Mouse (Mus musculus): ENCODE results near the gene Lama2. TPM values are rescaled to one million over a fixed set of nuclear protein-coding genes. Genes with fewer than 3 reads are reported as not detected.
A peak's percentile ranks its signal among the peaks of the same experiment; 100 is the strongest.
"Not testable (repeated sequence)": the region's sequence is repeated elsewhere in the genome, so short reads cannot be mapped to it uniquely, and the experiment has no call there.

The Lama2 gene
- total and polyA plus RNA-seq, 3 experiments = not detected

DNA sequence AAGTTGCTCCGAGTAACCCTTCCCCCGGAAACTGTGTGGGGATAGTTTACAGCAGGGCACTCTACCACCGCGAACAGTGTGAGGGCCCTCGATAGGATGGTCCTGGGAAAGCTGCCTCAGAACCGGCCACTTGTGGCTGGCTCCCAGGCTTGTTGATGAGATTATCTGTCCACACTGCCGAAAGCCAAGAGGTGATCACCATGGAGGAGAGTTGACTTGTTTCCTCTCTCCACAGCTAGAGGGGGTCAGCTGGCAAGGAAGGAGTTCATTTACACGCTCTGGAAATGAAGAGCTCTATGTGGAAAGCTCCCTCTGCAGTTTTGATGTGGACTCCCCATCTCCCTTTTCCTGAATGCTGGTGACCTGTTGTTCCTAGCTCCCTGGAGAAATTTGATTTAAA is 669.9 kb downstream of the Lama2 start:
- Histone ChIP-seq H3K9me3 (replicated peaks; ENCODE audit: insufficient read depth, low read length) (no peaks in the 10 kb centered on the region), H3K4me3 (ENCODE audit: control insufficient read depth in 1 of 2, insufficient read depth in 1 of 2, low read depth in 2 of 2, low read length in 2 of 2) (peak overlapping the region; percentile 61 to 72), H3K79me2 (ENCODE audit: control insufficient read depth, insufficient read depth, low read length, poor library complexity) (no peaks in the 10 kb centered on the region), H3K27me3 (ENCODE audit: control insufficient read depth in 1 of 2, insufficient read depth in 2 of 2, low read length in 2 of 2) (no peaks in the 10 kb centered on the region), H3K27ac (ENCODE audit: control insufficient read depth, low read depth, low read length) (no peak overlapping the region), H3K36me3 (ENCODE audit: control insufficient read depth in 1 of 2, insufficient read depth in 2 of 2, low read length in 2 of 2) (peaks cover 0 to 5% of the 10 kb centered on the region in 2 experiments; a peak in 2 of 4 replicates), H3K4me1 (ENCODE audit: control insufficient read depth in 1 of 2, insufficient read depth in 2 of 2, low read length in 2 of 2) (peaks cover 0 to 5% of the 10 kb centered on the region in 2 experiments; a peak in 2 of 4 replicates), H3K9ac (ENCODE audit: control insufficient read depth, low read depth, low read length, poor library complexity, severe bottlenecking) (peak overlapping the region; percentile 49)
- TF ChIP-seq SIN3A (IDR thresholded peaks at IDR 0.05; ENCODE audit: low read length) (0 out of 2 replicates have a peak, but pooled peaks have one; percentile 6), CTCF (IDR thresholded peaks at IDR 0.05 in 2 of 3, conservative IDR thresholded peaks at IDR 0.05 in 1 of 3; ENCODE audit: control insufficient read depth in 1 of 3, insufficient read depth in 1 of 3, low read depth in 2 of 3, low read length in 3 of 3, poor library complexity in 1 of 3, severe bottlenecking in 1 of 3) (peak in 2 of 3 experiments; percentile 18 to 49; a peak in 3 of 6 replicates), SMC3 (IDR thresholded peaks at IDR 0.05; ENCODE audit: low read depth, low read length) (peak; percentile 19), MYB (IDR thresholded peaks at IDR 0.05; ENCODE audit: low read depth, low read length) (no peak), RAD21 (IDR thresholded peaks at IDR 0.05; ENCODE audit: low read depth, low read length) (peak; percentile 27)
- peak; percentile 52 for DNase-seq (ENCODE audit: low read depth, low spot score)

DNA sequence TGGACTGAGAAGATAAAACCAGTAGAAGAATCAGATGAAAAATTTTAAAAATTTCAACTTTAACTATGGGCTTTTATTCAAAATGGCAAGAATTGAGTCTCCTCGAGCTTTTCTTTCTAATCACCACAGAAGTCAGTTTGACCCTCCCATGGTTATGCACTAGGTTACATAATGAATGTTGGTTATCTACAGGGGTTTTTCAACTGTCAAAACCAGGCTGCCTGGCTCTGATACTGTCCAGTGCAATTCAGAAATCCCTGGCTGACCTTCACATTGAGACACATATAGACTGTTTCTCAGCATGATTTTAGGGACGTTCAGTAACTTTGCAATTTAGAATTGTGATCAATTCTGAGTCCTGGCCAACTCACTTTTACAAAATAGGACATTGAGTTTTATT is 671.2 kb downstream of the Lama2 start:
- H3K9ac ChIP-seq (ENCODE audit: control insufficient read depth, low read depth, low read length, poor library complexity, severe bottlenecking) = no peak overlapping the region

DNA sequence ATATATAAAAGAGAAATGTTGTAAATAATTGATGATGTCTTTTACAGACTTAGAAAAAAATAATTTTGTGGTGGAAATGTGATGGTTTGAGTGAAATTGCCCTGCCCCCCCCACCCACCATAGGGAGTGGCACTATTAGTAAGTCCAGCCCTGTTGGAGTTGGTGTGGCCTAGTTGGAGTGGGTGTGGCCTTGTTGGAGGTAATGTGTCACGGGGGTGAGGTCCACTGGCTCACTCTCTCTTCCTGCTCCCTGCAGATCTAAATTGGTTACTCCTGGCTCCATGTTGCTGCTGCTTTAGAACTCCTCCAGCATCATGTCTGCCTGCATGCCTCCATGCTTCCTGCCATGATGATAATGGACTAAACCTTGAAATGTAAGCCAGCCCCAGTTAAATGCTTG is 680.0 kb downstream of the Lama2 start:
- no peaks in the 10 kb centered on the region for H3K79me2 ChIP-seq (ENCODE audit: control insufficient read depth, insufficient read depth, low read length, poor library complexity)
- no peak overlapping the region for H3K27ac ChIP-seq (ENCODE audit: control insufficient read depth, low read depth, low read length)
- no peaks in the 10 kb centered on the region for H3K36me3 ChIP-seq (ENCODE audit: control insufficient read depth in 1 of 2, insufficient read depth in 2 of 2, low read length in 2 of 2)
- no peak for DNase-seq (ENCODE audit: low read depth, low spot score)
- no peak for TF ChIP-seq TBP (IDR thresholded peaks at IDR 0.05; ENCODE audit: low read depth, low read length)
- TF ChIP-seq BHLHE40 (IDR thresholded peaks at IDR 0.05; ENCODE audit: borderline replicate concordance, low read depth, low read length) = no peak
- TF ChIP-seq ZNF384 (IDR thresholded peaks at IDR 0.05; ENCODE audit: low read depth, low read length) = no peak
- TF ChIP-seq MEF2A (IDR thresholded peaks at IDR 0.05; ENCODE audit: extremely low read depth, insufficient replicate concordance, low read depth, low read length, poor library complexity, severe bottlenecking) = no peak
- no peak for TF ChIP-seq GATA1 (IDR thresholded peaks at IDR 0.05; ENCODE audit: low read depth, low read length)
- TF ChIP-seq SMC3 (IDR thresholded peaks at IDR 0.05; ENCODE audit: low read depth, low read length) = no peak
- no peak for TF ChIP-seq CHD1 (IDR thresholded peaks at IDR 0.05; ENCODE audit: low read depth, low read length)
- no peak for TF ChIP-seq ZC3H11A (IDR thresholded peaks at IDR 0.05; ENCODE audit: low read depth, low read length)
- TF ChIP-seq MYC (IDR thresholded peaks at IDR 0.05; ENCODE audit: low read depth, low read length) = no peak
- no peak for TF ChIP-seq ETS1 (IDR thresholded peaks at IDR 0.05; ENCODE audit: low read depth, low read length)
- TF ChIP-seq USF1 (IDR thresholded peaks at IDR 0.05; ENCODE audit: low read depth, low read length) = no peak
- TF ChIP-seq POLR2AphosphoS2 (IDR thresholded peaks at IDR 0.05; ENCODE audit: low read length) = no peak
- no peak for TF ChIP-seq MXI1 (IDR thresholded peaks at IDR 0.05; ENCODE audit: low read depth, low read length)
- TF ChIP-seq SIN3A (IDR thresholded peaks at IDR 0.05; ENCODE audit: low read length) = no peak
- no peak for TF ChIP-seq KAT2A (conservative IDR thresholded peaks at IDR 0.05; ENCODE audit: low read depth, low read length)
- no peak overlapping the region for H3K9ac ChIP-seq (ENCODE audit: control insufficient read depth, low read depth, low read length, poor library complexity, severe bottlenecking)
- no peaks in the 10 kb centered on the region; a peak in 1 of 4 replicates for H3K27me3 ChIP-seq (ENCODE audit: control insufficient read depth in 1 of 2, insufficient read depth in 2 of 2, low read length in 2 of 2)
- H3K9me3 ChIP-seq (replicated peaks; ENCODE audit: insufficient read depth, low read length) = no peaks in the 10 kb centered on the region
- no peaks in the 10 kb centered on the region for H3K4me1 ChIP-seq (ENCODE audit: control insufficient read depth in 1 of 2, insufficient read depth in 2 of 2, low read length in 2 of 2)
- H3K4me3 ChIP-seq (ENCODE audit: control insufficient read depth in 1 of 2, insufficient read depth in 1 of 2, low read depth in 2 of 2, low read length in 2 of 2) = no peak overlapping the region

More for the DNA sequence above, 671.2 kb downstream of the Lama2 start:
- Histone ChIP-seq H3K79me2 (ENCODE audit: control insufficient read depth, insufficient read depth, low read length, poor library complexity) (no peaks in the 10 kb centered on the region), H3K9me3 (replicated peaks; ENCODE audit: insufficient read depth, low read length) (no peaks in the 10 kb centered on the region), H3K4me3 (ENCODE audit: control insufficient read depth in 1 of 2, insufficient read depth in 1 of 2, low read depth in 2 of 2, low read length in 2 of 2) (no peak overlapping the region), H3K27ac (ENCODE audit: control insufficient read depth, low read depth, low read length) (no peak overlapping the region), H3K4me1 (ENCODE audit: control insufficient read depth in 1 of 2, insufficient read depth in 2 of 2, low read length in 2 of 2) (peaks cover 0 to 5% of the 10 kb centered on the region in 2 experiments; a peak in 2 of 4 replicates), H3K36me3 (ENCODE audit: control insufficient read depth in 1 of 2, insufficient read depth in 2 of 2, low read length in 2 of 2) (peaks cover 0 to 5% of the 10 kb centered on the region in 2 experiments; a peak in 2 of 4 replicates), H3K27me3 (ENCODE audit: control insufficient read depth in 1 of 2, insufficient read depth in 2 of 2, low read length in 2 of 2) (no peaks in the 10 kb centered on the region)
- TF ChIP-seq ETS1 (IDR thresholded peaks at IDR 0.05; ENCODE audit: low read depth, low read length) (no peak), EP300 (IDR thresholded peaks at IDR 0.05; ENCODE audit: low read depth in 1 of 2, low read length in 2 of 2) (peak; percentile 26 to 57; a peak in 2 of 4 replicates)
- no peak for DNase-seq (ENCODE audit: low read depth, low spot score)

DNA sequence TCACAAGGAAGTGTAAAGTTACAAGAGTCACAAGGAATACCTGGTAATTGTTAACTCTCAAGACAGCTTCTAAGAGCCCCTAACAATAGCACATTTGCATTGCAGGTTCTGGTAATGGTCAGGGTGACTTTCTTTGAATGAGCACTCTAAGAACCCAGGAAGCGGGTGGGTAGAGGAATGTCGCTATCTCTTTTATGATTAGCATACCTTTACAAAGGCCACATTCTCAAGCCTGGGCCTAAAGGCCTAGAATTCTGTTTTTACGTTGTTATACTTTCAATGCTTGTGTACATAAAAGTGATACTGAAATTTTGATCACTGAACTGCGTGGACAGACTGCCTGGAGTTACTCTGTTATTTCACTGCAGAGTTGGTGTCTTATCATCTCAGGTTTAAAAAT is 681.1 kb downstream of the Lama2 start:
- H3K9ac ChIP-seq (ENCODE audit: control insufficient read depth, low read depth, low read length, poor library complexity, severe bottlenecking); H3K4me1 ChIP-seq (ENCODE audit: control insufficient read depth in 1 of 2, insufficient read depth in 2 of 2, low read length in 2 of 2); H3K4me3 ChIP-seq (ENCODE audit: control insufficient read depth in 1 of 2, insufficient read depth in 1 of 2, low read depth in 2 of 2, low read length in 2 of 2); H3K9me3 ChIP-seq (replicated peaks; ENCODE audit: insufficient read depth, low read length); DNase-seq (ENCODE audit: low read depth, low spot score); H3K36me3 ChIP-seq (ENCODE audit: control insufficient read depth in 1 of 2, insufficient read depth in 2 of 2, low read length in 2 of 2); H3K27me3 ChIP-seq (ENCODE audit: control insufficient read depth in 1 of 2, insufficient read depth in 2 of 2, low read length in 2 of 2); H3K79me2 ChIP-seq (ENCODE audit: control insufficient read depth, insufficient read depth, low read length, poor library complexity); H3K27ac ChIP-seq (ENCODE audit: control insufficient read depth, low read depth, low read length): not testable (repeated sequence)

Measured in MEL (cell line).